Mouse (Mus musculus): ENCODE measurements around the gene Ccr1.
A peak's percentile ranks its signal among the peaks of the same experiment; 100 is the strongest.
"Not testable (repeated sequence)": the region's sequence is repeated elsewhere in the genome, so short reads cannot be mapped to it uniquely, and the experiment has no call there.

Gene Ccr1

GRCm38 (mm10) chr9:123968290-123968912 is at the start of gene Ccr1:
Gene Ccr1 (minus strand): TSS chr9:123968692.
- no peak for DNase-seq (ENCODE audit: low read depth, low spot score)

- DNase-seq (ENCODE audit: low read depth, low spot score), result no peak
These were observed 47.6 kb upstream of the Ccr1 start for GRCm38 (mm10) chr9:124016048-124016447.

GRCm38 (mm10) chr9:124014985-124015652 is 46.6 kb upstream of the Ccr1 start:
- no peak for DNase-seq (ENCODE audit: low read depth, low spot score)

GRCm38 (mm10) chr9:124013270-124013669 is 44.8 kb upstream of the Ccr1 start:
- DNase-seq (ENCODE audit: low read depth, low spot score), result no peak

- no peak for DNase-seq (ENCODE audit: low read depth, low spot score)
These were observed 44.2 kb upstream of the Ccr1 start for GRCm38 (mm10) chr9:124012691-124013090.

GRCm38 (mm10) chr9:123999784-124000183 is 31.3 kb upstream of the Ccr1 start:
- no peak for DNase-seq (ENCODE audit: low read depth, low spot score)

GRCm38 (mm10) chr9:123997719-123998118 is 29.2 kb upstream of the Ccr1 start:
- DNase-seq (ENCODE audit: low read depth, low spot score), result no peak

GRCm38 (mm10) chr9:123991312-123991906 is 22.9 kb upstream of the Ccr1 start:
- DNase-seq (ENCODE audit: low read depth, low spot score), result no peak

GRCm38 (mm10) chr9:123989671-123990070 is 21.2 kb upstream of the Ccr1 start:
- no peak for DNase-seq (ENCODE audit: low read depth, low spot score)

GRCm38 (mm10) chr9:123986217-123986616 is 17.7 kb upstream of the Ccr1 start:
- DNase-seq (ENCODE audit: low read depth, low spot score), result no peak

GRCm38 (mm10) chr9:123984943-123985342 is 16.5 kb upstream of the Ccr1 start:
- no peak for DNase-seq (ENCODE audit: low read depth, low spot score)

- no peak for DNase-seq (ENCODE audit: low read depth, low spot score)
These were observed 14.2 kb upstream of the Ccr1 start for GRCm38 (mm10) chr9:123982720-123983119.

- DNase-seq (ENCODE audit: low read depth, low spot score), result no peak
These were observed 13.4 kb upstream of the Ccr1 start for GRCm38 (mm10) chr9:123981909-123982308.

- not testable (repeated sequence) for DNase-seq (ENCODE audit: low read depth, low spot score)
These were observed 12.5 kb upstream of the Ccr1 start for GRCm38 (mm10) chr9:123980858-123981475.

- DNase-seq (ENCODE audit: low read depth, low spot score), result no peak
These were observed 9.8 kb upstream of the Ccr1 start, which contains the start of gene Ccr1l1 for GRCm38 (mm10) chr9:123978308-123978707. Gene Ccr1l1 (minus strand): TSS chr9:123978408.

GRCm38 (mm10) chr9:123976876-123977663 is 8.6 kb upstream of the Ccr1 start:
- DNase-seq (ENCODE audit: low read depth, low spot score), result peak; percentile 58

GRCm38 (mm10) chr9:123975630-123976029 is 7.1 kb upstream of the Ccr1 start:
- DNase-seq (ENCODE audit: low read depth, low spot score), result no peak

GRCm38 (mm10) chr9:123966858-123967495 is 1.5 kb downstream of the Ccr1 start:
- DNase-seq (ENCODE audit: low read depth, low spot score), result not testable (repeated sequence)

GRCm38 (mm10) chr9:123964776-123965175 is 3.7 kb downstream of the Ccr1 start:
- no peak for DNase-seq (ENCODE audit: low read depth, low spot score)

- DNase-seq (ENCODE audit: low read depth, low spot score), result no peak
These were observed 8.3 kb downstream of the Ccr1 start for GRCm38 (mm10) chr9:123960161-123960560.

GRCm38 (mm10) chr9:123957911-123958413 is 10.5 kb downstream of the Ccr1 start:
- no peak for DNase-seq (ENCODE audit: low read depth, low spot score)
